Mouse (Mus musculus): Measurements from ENCODE around the gene Arfrp1.

GRCm38 (mm10) chr2:181313344-181314079, 51.7 kb downstream of the Arfrp1 start:
- no peak for TF ChIP-seq FLI1 (IDR thresholded peaks at IDR 0.05; ENCODE audit: low read length)
- no peak for TF ChIP-seq GATA1 (IDR thresholded peaks at IDR 0.05; ENCODE audit: borderline replicate concordance, low read length)

All from megakaryocyte, embryonic 14.5 days (primary cell).